Mouse (Mus musculus) liver, embryonic 16.5 days (tissue): ENCODE data around the gene Rad23a. TPM values are rescaled to one million over a fixed set of nuclear protein-coding genes. Genes with fewer than 3 reads are reported as not detected.

ENCODE experiments used
- ATAC-seq: fragments of 200-750 bp; cut with Nextera tagmentation; 2 replicates; pipeline ENCODE4 v1.8.0; 2017; ENCODE audit warnings: low read depth, mild to moderate bottlenecking, moderate number of reproducible peaks, moderate library complexity
- H3K27ac ChIP-seq: fragments of 300-500 bp; sonication (generic); 2 replicates; pipeline ENCODE4 v1.5.1; 2014; ENCODE audit warnings: mild to moderate bottlenecking, low read length
- H3K27me3 ChIP-seq: fragments of 300-500 bp; sonication (generic); 2 replicates; pipeline ENCODE4 v1.6.1; 2014; ENCODE audit warnings: low read depth, low read length, mixed read lengths; ENCODE audit not compliant: control insufficient read depth, insufficient read depth
- H3K36me3 ChIP-seq: fragments of 300-500 bp; sonication (generic); 2 replicates; pipeline ENCODE4 v1.6.1; 2014; ENCODE audit warnings: mild to moderate bottlenecking; ENCODE audit not compliant: control insufficient read depth, insufficient read depth
- H3K4me1 ChIP-seq: fragments of 300-500 bp; sonication (generic); 2 replicates; pipeline ENCODE4 v1.6.1; 2014; ENCODE audit warnings: low read depth, low read length, mixed read lengths; ENCODE audit not compliant: control insufficient read depth
- H3K4me2 ChIP-seq: fragments of 300-500 bp; sonication (generic); 2 replicates; pipeline ENCODE4 v1.6.1; 2014; ENCODE audit warnings: low read depth, low read length, mixed read lengths
- H3K4me3 ChIP-seq: fragments of 300-500 bp; sonication (generic); 2 replicates; pipeline ENCODE4 v1.5.1; 2014; ENCODE audit warnings: low read depth, mild to moderate bottlenecking, low read length
- H3K9ac ChIP-seq: fragments of 300-500 bp; sonication (generic); 2 replicates; pipeline ENCODE4 v1.6.1; 2014; ENCODE audit warnings: low read depth, low read length
- H3K9me3 ChIP-seq: fragments of 300-500 bp; sonication (generic); replicated peaks from 2 replicates; pipeline ENCODE4 v1.6.1; 2016; ENCODE audit warnings: low read length; ENCODE audit not compliant: control insufficient read depth
- WGBS: fragments of 180-500 bp; shearing (Covaris S2); extraction: QIAGEN DNeasy Blood & Tissue Kit; methylation state at CpG from one replicate; pipeline ENCODE4 v1.1.7; 2014; ENCODE audit not compliant: insufficient replicate concordance; 5-methylcytosine and 5-hydroxymethylcytosine counted together
- polyA plus RNA-seq: library from polyadenylated mRNA; unstranded; fragments of >200 nt; fragmentation: Nextera tagmentation; extraction: Ambion mirVana; gene quantifications from 2 replicates; pipeline ENCODE4 v1.2.1, GENCODE M21; 2015

Gene Rad23a
- polyA plus RNA-seq, 1 experiment from 2014 or later = 307 TPM

GRCm38 (mm10) chr8:84810896-84811295 is 29.6 kb downstream of the Rad23a start:
- peak; percentile 72 for ATAC-seq
- Histone ChIP-seq H3K27me3 (peaks cover 25% of the 10 kb centered on the region), H3K27ac (no peak overlapping the region), H3K9me3 (peaks cover 2% of the 10 kb centered on the region; the same call in 1 of the 2 replicates), H3K36me3 (no peaks in the 10 kb centered on the region), H3K4me1 (peaks cover 20% of the 10 kb centered on the region), H3K4me2 (peak overlapping the region; percentile 79), H3K4me3 (peak overlapping the region; percentile 51), H3K9ac (peak overlapping the region; percentile 33; the same call in 1 of the 2 replicates)
- 1% methylated on average over 32 of the region's 32 CpGs for WGBS

- no peak for ATAC-seq
- H3K27me3 ChIP-seq = peaks cover 33% of the 10 kb centered on the region
Measured at GRCm38 (mm10) chr8:84809941-84810280, 30.6 kb downstream of the Rad23a start.

GRCm38 (mm10) chr8:84809109-84809940 is 31.1 kb downstream of the Rad23a start:
- Histone ChIP-seq H3K4me3 (no peak overlapping the region), H3K9ac (no peak overlapping the region), H3K4me2 (no peak overlapping the region), H3K27ac (no peak overlapping the region), H3K4me1 (peaks cover 11% of the 10 kb centered on the region), H3K36me3 (no peaks in the 10 kb centered on the region), H3K27me3 (peaks cover 30% of the 10 kb centered on the region), H3K9me3 (peaks cover 4% of the 10 kb centered on the region; the same call in 1 of the 2 replicates)
- no peak for ATAC-seq
- 65% methylated on average over 12 of the region's 12 CpGs for WGBS

More at GRCm38 (mm10) chr8:84809941-84810280, 30.6 kb downstream of the Rad23a start:
- H3K36me3 ChIP-seq = no peaks in the 10 kb centered on the region
- no peak overlapping the region for H3K4me2 ChIP-seq
- H3K9me3 ChIP-seq = peaks cover 4% of the 10 kb centered on the region; the same call in 1 of the 2 replicates
- H3K27ac ChIP-seq = no peak overlapping the region
- H3K9ac ChIP-seq = no peak overlapping the region
- no peak overlapping the region for H3K4me3 ChIP-seq
- peaks cover 12% of the 10 kb centered on the region for H3K4me1 ChIP-seq
- 75% methylated on average over 5 of the region's 5 CpGs for WGBS

GRCm38 (mm10) chr8:84806031-84806430 is 34.4 kb downstream of the Rad23a start:
- ATAC-seq = no peak
- WGBS = 87% methylated on average over 5 of the region's 5 CpGs
- no peak overlapping the region for H3K9ac ChIP-seq
- peaks cover 30% of the 10 kb centered on the region for H3K27me3 ChIP-seq
- H3K9me3 ChIP-seq = peaks cover 4% of the 10 kb centered on the region; the same call in 1 of the 2 replicates
- H3K4me1 ChIP-seq = peaks cover 7% of the 10 kb centered on the region
- H3K36me3 ChIP-seq = no peaks in the 10 kb centered on the region
- H3K27ac ChIP-seq = no peak overlapping the region
- no peak overlapping the region for H3K4me3 ChIP-seq
- H3K4me2 ChIP-seq = no peak overlapping the region

GRCm38 (mm10) chr8:84799999-84800831 is 40.2 kb downstream of the Rad23a start, which contains the start of gene Nfix:
Nfix (minus strand) TSS chr8:84800344.
- no peak within 1 kb of the TSS; the same call in 1 of the 2 replicates for H3K27ac ChIP-seq
- peaks cover 20% of the 10 kb centered on the region for H3K4me1 ChIP-seq
- 1% methylated on average over 71 of the region's 125 CpGs for WGBS
- peak; percentile 57 for ATAC-seq
- no peaks in the 10 kb centered on the region for H3K36me3 ChIP-seq
- H3K9me3 ChIP-seq = no peaks in the 10 kb centered on the region
- peak within 1 kb of the TSS; percentile 78 for H3K9ac ChIP-seq
- peak within 1 kb of the TSS; percentile 90 for H3K4me2 ChIP-seq
- H3K27me3 ChIP-seq = peaks cover 65% of the 10 kb centered on the region
- H3K4me3 ChIP-seq = peak within 1 kb of the TSS; percentile 79

- under 1% methylated on average over 95 of the region's 108 CpGs for WGBS
- peak; percentile 35 for ATAC-seq
- H3K9ac ChIP-seq = peak overlapping the region; percentile 78
- peak overlapping the region; percentile 79 for H3K4me3 ChIP-seq
- H3K4me2 ChIP-seq = peak overlapping the region; percentile 90
- H3K27me3 ChIP-seq = peaks cover 62% of the 10 kb centered on the region
- H3K4me1 ChIP-seq = peaks cover 20% of the 10 kb centered on the region
- H3K9me3 ChIP-seq = no peaks in the 10 kb centered on the region
- no peak overlapping the region; the same call in 1 of the 2 replicates for H3K27ac ChIP-seq
- H3K36me3 ChIP-seq = no peaks in the 10 kb centered on the region
Measured at GRCm38 (mm10) chr8:84799136-84799931, 41.1 kb downstream of the Rad23a start.

- 67% methylated on average over 10 of the region's 10 CpGs for WGBS
- no peak overlapping the region for H3K27ac ChIP-seq
- H3K4me1 ChIP-seq = peaks cover 20% of the 10 kb centered on the region
- ATAC-seq = no peak
- H3K4me2 ChIP-seq = peak overlapping the region; percentile 90
- peak overlapping the region; percentile 78; the same call in 1 of the 2 replicates for H3K9ac ChIP-seq
- no peaks in the 10 kb centered on the region for H3K9me3 ChIP-seq
- no peaks in the 10 kb centered on the region for H3K36me3 ChIP-seq
- peaks cover 60% of the 10 kb centered on the region for H3K27me3 ChIP-seq
- H3K4me3 ChIP-seq = peak overlapping the region; percentile 79
Measured at GRCm38 (mm10) chr8:84798446-84799135, 41.9 kb downstream of the Rad23a start.

GRCm38 (mm10) chr8:84797971-84798370 is 42.5 kb downstream of the Rad23a start:
- H3K9ac ChIP-seq = no peak overlapping the region
- no peaks in the 10 kb centered on the region for H3K9me3 ChIP-seq
- no peaks in the 10 kb centered on the region for H3K36me3 ChIP-seq
- 79% methylated on average over 6 of the region's 6 CpGs for WGBS
- H3K4me1 ChIP-seq = peaks cover 20% of the 10 kb centered on the region
- H3K27me3 ChIP-seq = peaks cover 56% of the 10 kb centered on the region
- ATAC-seq = no peak
- no peak overlapping the region for H3K4me2 ChIP-seq
- H3K4me3 ChIP-seq = no peak overlapping the region
- H3K27ac ChIP-seq = no peak overlapping the region
